Mouse (Mus musculus) MEL (cell line): ENCODE data around the gene Psen1. TPM values are rescaled to one million over a fixed set of nuclear protein-coding genes. Genes with fewer than 3 reads are reported as not detected.

Experiments
- DNase-seq: peaks from one replicate; pipeline ENCODE4 v3.0.0; 2011; ENCODE audit warnings: low read depth, low spot score
- H3K27ac ChIP-seq: 2 replicates; pipeline ENCODE4 v1.5.1; 2012; ENCODE audit warnings: low read depth, mild to moderate bottlenecking, control low read depth, low read length, moderate library complexity; ENCODE audit not compliant: control insufficient read depth
- H3K27me3 ChIP-seq, 2 experiments: fragments of 150-350 bp in 1 of 2; sonication (generic) in 1 of 2; 2 replicates each; pipeline ENCODE4 v1.6.1; 2012; ENCODE audit warnings: low read length in 2 of 2, mild to moderate bottlenecking in 2 of 2, improper control_type of control experiment in 1 of 2, moderate library complexity in 1 of 2; ENCODE audit not compliant: insufficient read depth in 2 of 2, control insufficient read depth in 1 of 2
- H3K36me3 ChIP-seq, 2 experiments: 2 replicates each; pipeline ENCODE4 v1.6.1; 2012 to 2014; ENCODE audit warnings: low read length in 2 of 2, improper control_type of control experiment in 1 of 2, inconsistent platforms in 1 of 2, mild to moderate bottlenecking in 1 of 2; ENCODE audit not compliant: insufficient read depth in 2 of 2, control insufficient read depth in 1 of 2
- H3K4me1 ChIP-seq, 2 experiments: fragments of 150-350 bp in 1 of 2; sonication (generic) in 1 of 2; 2 replicates each; pipeline ENCODE4 v1.6.1; 2012; ENCODE audit warnings: low read length in 2 of 2, improper control_type of control experiment in 1 of 2, mild to moderate bottlenecking in 1 of 2; ENCODE audit not compliant: insufficient read depth in 2 of 2, control insufficient read depth in 1 of 2
- H3K4me3 ChIP-seq, 2 experiments: fragments of 150-350 bp in 1 of 2; sonication (generic) in 1 of 2; 2 replicates each; pipeline ENCODE4 v1.5.1; 2012; ENCODE audit warnings: low read depth in 2 of 2, low read length in 2 of 2, mild to moderate bottlenecking in 2 of 2, moderate library complexity in 2 of 2, control low read depth in 1 of 2, improper control_type of control experiment in 1 of 2; ENCODE audit not compliant: control insufficient read depth in 1 of 2, insufficient read depth in 1 of 2
- H3K79me2 ChIP-seq: 2 replicates; pipeline ENCODE4 v1.6.1; 2012; ENCODE audit warnings: mild to moderate bottlenecking, low read length, moderate library complexity; ENCODE audit not compliant: control insufficient read depth, poor library complexity, insufficient read depth
- H3K9ac ChIP-seq: 2 replicates; pipeline ENCODE4 v1.6.1; 2012; ENCODE audit warnings: low read depth, mild to moderate bottlenecking, control low read depth, low read length, moderate library complexity; ENCODE audit not compliant: control insufficient read depth, poor library complexity, severe bottlenecking
- H3K9me3 ChIP-seq: fragments of 150-350 bp; sonication (generic); replicated peaks from 2 replicates; pipeline ENCODE4 v1.6.1; 2012; ENCODE audit warnings: mild to moderate bottlenecking, low read length, improper control_type of control experiment, moderate library complexity; ENCODE audit not compliant: insufficient read depth
- CHD1 ChIP-seq: IDR thresholded peaks from 2 replicates; pipeline ENCODE4 v1.6.1; 2012; ENCODE audit warnings: low read depth, mild to moderate bottlenecking, inconsistent platforms, low read length, improper control_type of control experiment
- CHD2 ChIP-seq: IDR thresholded peaks from 2 replicates; pipeline ENCODE4 v1.6.1; 2011; ENCODE audit warnings: low read length, improper control_type of control experiment
- CTCF ChIP-seq, 3 experiments: IDR thresholded peaks in 2 of 3; conservative IDR thresholded peaks in 1 of 3; 2 replicates each; pipeline ENCODE4 v1.5.1; 2011 to 2012; ENCODE audit warnings: low read length in 3 of 3, low read depth in 2 of 3, mild to moderate bottlenecking in 2 of 3, improper control_type of control experiment in 1 of 3, inconsistent platforms in 1 of 3, mixed read lengths in 1 of 3, moderate library complexity in 1 of 3; ENCODE audit not compliant: control insufficient read depth in 1 of 3, insufficient read depth in 1 of 3, poor library complexity in 1 of 3, severe bottlenecking in 1 of 3
- GABPA ChIP-seq: IDR thresholded peaks from 2 replicates; pipeline ENCODE4 v1.6.1; 2012; ENCODE audit warnings: low read depth, mild to moderate bottlenecking, inconsistent platforms, low read length, improper control_type of control experiment, moderate library complexity
- JUND ChIP-seq: IDR thresholded peaks from 2 replicates; pipeline ENCODE4 v1.6.1; 2011; ENCODE audit warnings: low read depth, mild to moderate bottlenecking, improper control_type of control experiment, low read length
- MAZ ChIP-seq: IDR thresholded peaks from 2 replicates; pipeline ENCODE4 v1.6.1; 2012; ENCODE audit warnings: low read depth, mild to moderate bottlenecking, inconsistent platforms, low read length, improper control_type of control experiment
- NRF1 ChIP-seq: IDR thresholded peaks from 2 replicates; pipeline ENCODE4 v1.6.1; 2014; ENCODE audit warnings: low read depth, mild to moderate bottlenecking, inconsistent platforms, low read length, improper control_type of control experiment, moderate library complexity; ENCODE audit not compliant: poor library complexity, insufficient read depth, severe bottlenecking
- POLR2A ChIP-seq, 2 experiments: IDR thresholded peaks; 2 replicates each; pipeline ENCODE4 v1.6.1; 2011 to 2012; ENCODE audit warnings: low read length in 2 of 2, mild to moderate bottlenecking in 2 of 2, control low read depth in 1 of 2, improper control_type of control experiment in 1 of 2, low read depth in 1 of 2, moderate library complexity in 1 of 2; ENCODE audit not compliant: control insufficient read depth in 1 of 2, insufficient read depth in 1 of 2, poor library complexity in 1 of 2
- POLR2AphosphoS2 ChIP-seq: IDR thresholded peaks from 2 replicates; pipeline ENCODE4 v1.6.1; 2011; ENCODE audit warnings: low read length, improper control_type of control experiment
- POLR2AphosphoS5 ChIP-seq: IDR thresholded peaks from 2 replicates; pipeline ENCODE4 v1.6.1; 2012; ENCODE audit warnings: low read depth, borderline replicate concordance, mild to moderate bottlenecking, inconsistent platforms, low read length, moderate library complexity, mixed read lengths
- RAD21 ChIP-seq: IDR thresholded peaks from 2 replicates; pipeline ENCODE4 v1.6.1; 2011; ENCODE audit warnings: mild to moderate bottlenecking, low read depth, low read length, improper control_type of control experiment
- RCOR1 ChIP-seq: IDR thresholded peaks from 2 replicates; pipeline ENCODE4 v1.6.1; 2012; ENCODE audit warnings: low read depth, mild to moderate bottlenecking, inconsistent platforms, low read length, improper control_type of control experiment
- SIN3A ChIP-seq: IDR thresholded peaks from 2 replicates; pipeline ENCODE4 v1.6.1; 2012; ENCODE audit warnings: low read length, improper control_type of control experiment, inconsistent platforms
- SMC3 ChIP-seq: IDR thresholded peaks from 2 replicates; pipeline ENCODE4 v1.6.1; 2011; ENCODE audit warnings: low read depth, low read length, improper control_type of control experiment
- TAL1 ChIP-seq: IDR thresholded peaks from 2 replicates; pipeline ENCODE4 v1.6.1; 2012; ENCODE audit warnings: mild to moderate bottlenecking, inconsistent platforms, low read length, moderate library complexity, mixed read lengths
- USF1 ChIP-seq: IDR thresholded peaks from 2 replicates; pipeline ENCODE4 v1.6.1; 2014; ENCODE audit warnings: low read depth, mild to moderate bottlenecking, inconsistent platforms, low read length, improper control_type of control experiment, moderate library complexity
- ZNF384 ChIP-seq: IDR thresholded peaks from 2 replicates; pipeline ENCODE4 v1.6.1; 2012; ENCODE audit warnings: low read depth, mild to moderate bottlenecking, inconsistent platforms, low read length, improper control_type of control experiment
- polyA plus RNA-seq, 2 experiments: library from polyadenylated mRNA; stranded (reverse) in 1 of 2; unstranded in 1 of 2; fragments of >175 nt in 1 of 2; fragments of >200 nt in 1 of 2; gene quantifications; 2 replicates each; pipeline versions ENCODE4 v1.2.1 to v1.2.4; 2012; ENCODE audit warnings: low replicate concordance in 2 of 2, low read depth in 1 of 2; ENCODE audit not compliant: insufficient read length in 2 of 2, insufficient read depth in 1 of 2, missing spikeins in 1 of 2
- total RNA-seq: library from RNA; depleted of rRNA; stranded (reverse); fragments of 300-350 nt; gene quantifications from 2 replicates; pipeline ENCODE4 v1.2.3, GENCODE M21; 2012; rRNA removed

Psen1 gene
- total and polyA plus RNA-seq, 3 experiments: 45.4 to 63.5 TPM; not detected in 1

GRCm38 (mm10) chr12:83782669-83783068 is 94.7 kb downstream of the Psen1 start:
- no peak overlapping the region for H3K9ac ChIP-seq
- H3K79me2 ChIP-seq: no peaks in the 10 kb centered on the region
- no peak for DNase-seq
- H3K9me3 ChIP-seq: no peaks in the 10 kb centered on the region
- no peaks in the 10 kb centered on the region for H3K4me1 ChIP-seq
- H3K27ac ChIP-seq: no peak overlapping the region
- no peaks in the 10 kb centered on the region for H3K36me3 ChIP-seq
- H3K4me3 ChIP-seq: no peak overlapping the region
- peaks cover 0 to 4% of the 10 kb centered on the region in 2 experiments; a peak in 3 of 4 replicates for H3K27me3 ChIP-seq
- TF ChIP-seq MAZ (no peak), ZNF384 (no peak), POLR2AphosphoS2 (no peak), NRF1 (no peak), USF1 (no peak), SMC3 (no peak), RAD21 (no peak), CHD1 (no peak), SIN3A (no peak), GABPA (no peak), RCOR1 (no peak), CTCF (IDR thresholded peaks at IDR 0.05 in 2 of 3, conservative IDR thresholded peaks at IDR 0.05 in 1 of 3; ENCODE audit: control insufficient read depth in 1 of 3, insufficient read depth in 1 of 3, low read depth in 2 of 3, low read length in 3 of 3, poor library complexity in 1 of 3, severe bottlenecking in 1 of 3) (no peak), CHD2 (no peak), TAL1 (no peak), JUND (no peak), POLR2AphosphoS5 (no peak), POLR2A (IDR thresholded peaks at IDR 0.05; ENCODE audit: control insufficient read depth in 1 of 2, insufficient read depth in 1 of 2, low read depth in 1 of 2, low read length in 2 of 2, poor library complexity in 1 of 2) (no peak)

Other genes with a start within 250 kb of the Psen1 start
- gene Dpf3, start 200.4 kb upstream of the Psen1 start, total RNA-seq: 3.2 and 4.2 TPM in 2 replicates
- 1 to 10 TPM in 1 of 2 experiments, not detected in 1; 6.8 TPM for gene Dpf3, start 200.4 kb upstream of the Psen1 start, polyA plus RNA-seq
- 25.5 and 25.7 TPM in 2 replicates for gene Dcaf4, start 167.7 kb upstream of the Psen1 start, total RNA-seq
- gene Dcaf4, start 167.7 kb upstream of the Psen1 start, polyA plus RNA-seq: 10 to 100 TPM in 1 of 2 experiments, not detected in 1; 35.9 TPM
- gene Zfyve1, start 90.9 kb upstream of the Psen1 start, total RNA-seq: 8.0 and 10.1 TPM in 2 replicates
- gene Zfyve1, start 90.9 kb upstream of the Psen1 start, polyA plus RNA-seq: 1 to 10 TPM in 1 of 2 experiments, not detected in 1; 8.3 TPM
- 73.9 and 77.3 TPM in 2 replicates for gene Rbm25, start 56.9 kb upstream of the Psen1 start, total RNA-seq
- 100 to 1,000 TPM; 124 to 375 TPM for gene Rbm25, start 56.9 kb upstream of the Psen1 start, polyA plus RNA-seq
- 0.04 and 0.07 TPM in 2 replicates for gene Papln, start 75.5 kb downstream of the Psen1 start, total RNA-seq
- under 1 TPM in 1 of 2 experiments, not detected in 1; 0.07 TPM for gene Papln, start 75.5 kb downstream of the Psen1 start, polyA plus RNA-seq
- 8.4 and 10.6 TPM in 2 replicates for gene Numb, start 233.8 kb downstream of the Psen1 start, total RNA-seq
- gene Numb, start 233.8 kb downstream of the Psen1 start, polyA plus RNA-seq: 10 to 100 TPM in 1 of 2 experiments, not detected in 1; 14.6 TPM